Mouse (Mus musculus) frontal cortex, postnatal 14 days (tissue): ENCODE data around the gene Chst14.
A peak's percentile ranks its signal among the peaks of the same experiment; 100 is the strongest.

Experiments used
- DNase-seq, 2 experiments: peaks; one replicate each; pipeline ENCODE4 v3.0.0; 2022; ENCODE audit warnings: low spot score in 2 of 2

Gene Chst14

DNA sequence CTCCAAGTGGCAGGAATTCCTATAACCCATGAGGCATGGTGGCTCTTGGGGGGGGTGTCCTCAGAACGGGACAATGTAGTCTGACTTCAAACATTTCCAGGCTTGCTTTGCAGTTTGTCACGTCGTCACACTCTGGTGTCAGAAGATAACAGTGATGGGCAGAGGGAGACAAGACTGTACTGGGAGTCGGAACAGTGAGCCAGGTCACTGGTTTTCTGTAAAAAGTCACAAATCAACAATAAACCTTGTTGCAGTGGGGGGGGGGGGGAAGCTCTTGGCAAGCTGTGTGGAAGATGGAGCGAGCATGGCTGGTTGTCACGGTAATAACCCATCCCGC, 37.3 kb downstream of the Chst14 start:
- no peak for DNase-seq

DNA sequence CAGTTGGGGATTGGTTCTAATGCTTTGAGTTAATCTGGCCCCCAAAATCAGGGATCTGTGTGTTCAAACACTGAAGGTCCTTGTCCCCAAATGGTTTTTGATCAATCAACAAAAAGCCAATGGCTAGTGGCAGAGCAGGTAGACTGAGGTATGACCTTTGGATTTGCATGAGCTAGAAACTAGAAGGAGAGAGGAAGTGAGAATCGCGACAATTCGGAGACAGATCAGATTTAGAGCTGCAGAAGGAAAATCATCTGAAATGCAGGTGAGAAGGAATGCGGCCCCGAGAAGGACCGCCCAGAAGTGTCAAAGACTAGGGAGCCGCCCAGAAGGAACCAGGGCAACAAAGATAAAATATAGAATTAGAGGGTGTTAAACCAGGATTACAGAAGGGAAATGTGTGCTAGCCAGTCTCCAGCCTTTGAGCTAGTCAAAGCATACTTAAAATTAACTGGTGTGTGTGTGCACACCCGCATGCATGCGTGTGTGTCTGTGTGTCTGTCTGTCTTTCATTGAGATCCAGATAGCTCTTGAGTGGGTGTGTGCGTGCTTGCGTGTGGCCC, 43.4 kb downstream of the Chst14 start:
- no peak for DNase-seq

DNA sequence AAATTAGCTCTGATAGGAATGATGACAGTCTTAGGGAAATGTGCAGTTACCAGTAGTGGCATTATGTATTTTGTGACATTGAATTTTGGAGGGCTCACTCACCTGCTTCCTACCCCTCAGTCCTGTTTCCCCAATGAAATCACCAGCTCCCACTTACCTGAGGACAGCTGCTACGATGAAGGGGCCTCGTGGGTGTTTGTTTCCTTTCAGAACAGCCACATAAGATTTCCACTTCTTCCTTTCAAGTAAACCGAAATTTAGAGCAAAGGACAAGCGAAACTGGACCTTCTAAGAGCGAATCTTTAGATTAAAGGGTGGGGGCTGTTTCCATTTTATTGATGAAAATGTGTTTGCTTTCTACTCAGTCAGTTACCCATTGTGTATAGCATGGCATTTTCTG, 45.8 kb downstream of the Chst14 start:
- no peak for DNase-seq

DNA sequence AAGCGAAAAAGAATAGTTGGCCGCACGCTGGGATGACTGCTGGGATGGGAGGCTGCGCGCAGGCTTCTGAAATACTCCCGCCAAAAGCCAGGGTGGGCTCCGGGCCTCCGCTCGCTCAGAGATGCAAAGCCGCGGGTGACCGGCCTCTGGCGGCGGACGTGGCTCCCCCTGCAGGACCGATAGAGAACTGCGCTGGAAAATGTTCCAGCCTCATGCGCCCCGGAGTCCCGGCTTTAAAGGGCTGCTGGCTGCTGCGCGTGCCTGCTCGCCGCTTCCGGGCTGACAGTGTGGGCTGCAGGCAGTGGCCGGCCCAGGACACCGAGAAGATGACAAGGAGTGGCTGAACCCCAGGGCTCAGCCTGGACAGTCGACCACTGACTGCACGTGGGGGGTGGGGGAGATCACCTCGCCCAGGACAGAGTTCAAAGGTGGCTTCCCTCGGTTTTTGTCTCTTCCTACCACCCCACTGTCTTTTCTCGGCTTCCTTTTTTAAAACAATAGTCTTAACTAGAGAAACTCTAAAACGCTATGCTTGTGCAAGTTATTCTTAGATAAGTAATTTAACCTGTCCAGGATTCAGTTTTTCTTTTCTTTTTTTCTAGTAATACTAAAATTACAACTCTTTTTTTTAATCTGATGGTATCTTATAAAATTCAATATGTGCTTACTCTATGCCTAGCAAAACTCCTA, 46.5 kb downstream of the Chst14 start:
- DNase-seq, result peak; percentile 67 to 85

DNA sequence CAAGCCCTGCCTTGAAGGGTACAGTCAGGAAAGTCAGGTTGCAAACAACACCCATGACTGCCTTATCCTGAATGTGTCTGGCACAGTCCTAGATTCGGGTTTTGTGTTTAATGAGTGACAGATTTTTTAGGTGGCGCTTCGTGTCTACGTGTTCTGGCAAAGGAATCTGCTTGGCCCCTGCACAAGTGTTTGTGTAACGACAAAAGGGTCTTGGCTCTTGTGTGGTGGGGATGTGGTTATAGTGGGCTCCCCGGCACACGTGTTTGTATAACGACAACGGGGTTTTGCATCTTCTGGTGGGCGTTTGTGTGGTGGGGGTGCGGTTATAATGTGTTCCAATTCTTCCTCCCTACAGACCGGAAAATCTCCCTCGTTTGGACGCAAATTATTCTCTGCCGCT, 49.6 kb downstream of the Chst14 start:
- DNase-seq, result no peak

DNA sequence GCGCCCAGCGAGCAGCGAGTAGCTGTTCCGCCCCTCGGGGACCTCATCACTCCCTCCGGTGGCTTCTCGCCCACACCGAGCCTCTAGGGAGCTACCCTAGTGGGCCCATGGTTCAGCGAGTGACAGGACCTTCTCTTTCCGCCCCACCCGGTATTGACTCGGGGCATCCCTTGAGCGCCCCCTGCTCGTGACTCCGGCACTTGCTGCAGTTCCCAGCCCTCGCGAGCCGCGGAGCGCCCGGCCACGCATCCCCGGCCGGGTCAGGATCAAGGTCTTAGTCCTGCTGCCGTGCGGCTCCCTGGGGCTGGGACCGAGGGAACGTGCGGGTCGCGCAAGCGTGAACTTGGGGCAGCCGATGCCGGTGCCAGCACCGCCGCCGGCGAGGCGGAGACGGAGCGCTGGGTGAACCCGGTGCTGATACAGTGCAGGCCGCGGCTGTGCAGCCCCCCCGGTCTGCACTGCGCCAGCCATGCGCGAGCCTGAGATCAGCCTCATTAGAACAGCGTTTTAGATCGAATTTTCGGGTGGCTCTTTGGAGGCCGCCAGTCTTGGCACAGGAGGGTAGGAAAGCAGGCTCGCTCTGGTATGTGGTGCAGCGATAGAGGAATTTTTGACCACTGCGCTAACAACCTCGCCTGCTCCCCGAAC, 50.1 kb downstream of the Chst14 start:
- peak; percentile 58 to 82 for DNase-seq

DNA sequence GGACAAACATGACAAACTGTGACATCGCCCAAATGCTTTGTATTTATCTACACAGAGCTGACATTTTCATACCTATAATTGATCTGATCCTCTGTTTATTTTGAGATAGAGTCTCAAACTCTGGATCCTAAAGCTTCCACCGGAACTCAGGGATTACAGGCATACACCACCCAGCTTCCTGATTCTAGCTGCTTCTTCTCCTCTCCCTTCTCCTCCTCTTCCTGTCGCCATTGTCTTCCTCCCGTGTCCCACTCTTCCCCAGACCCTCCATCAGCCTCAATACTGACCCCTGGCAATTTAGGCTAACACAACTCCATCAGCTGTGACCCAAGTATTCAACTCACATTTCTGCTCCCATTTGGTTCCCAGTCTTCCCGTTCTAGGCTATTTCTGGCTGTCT, 50.6 kb downstream of the Chst14 start:
- no peak for DNase-seq

DNA sequence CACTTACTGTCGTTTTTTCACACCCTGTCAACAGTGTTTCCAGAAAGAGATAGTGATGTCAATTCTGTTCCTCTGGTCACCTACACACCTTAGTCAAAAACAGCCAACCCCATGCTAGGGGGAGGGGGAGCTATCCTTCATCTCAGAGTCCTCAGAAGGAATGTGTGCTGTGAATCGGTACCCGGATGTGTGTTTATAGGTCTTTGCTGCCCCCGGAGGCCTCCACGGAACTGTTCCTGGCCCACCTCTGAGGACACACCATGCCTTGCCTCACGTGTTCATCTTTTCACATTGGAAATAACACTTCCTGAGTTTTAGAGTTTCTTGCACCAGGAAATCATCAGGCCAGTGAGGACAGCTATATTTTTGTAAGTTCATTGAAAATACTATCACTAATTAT, 51.8 kb downstream of the Chst14 start:
- no peak for DNase-seq
